Mouse (Mus musculus): ENCODE results near the gene Nme7.
A peak's percentile ranks its signal among the peaks of the same experiment; 100 is the strongest.

The Nme7 gene

DNA sequence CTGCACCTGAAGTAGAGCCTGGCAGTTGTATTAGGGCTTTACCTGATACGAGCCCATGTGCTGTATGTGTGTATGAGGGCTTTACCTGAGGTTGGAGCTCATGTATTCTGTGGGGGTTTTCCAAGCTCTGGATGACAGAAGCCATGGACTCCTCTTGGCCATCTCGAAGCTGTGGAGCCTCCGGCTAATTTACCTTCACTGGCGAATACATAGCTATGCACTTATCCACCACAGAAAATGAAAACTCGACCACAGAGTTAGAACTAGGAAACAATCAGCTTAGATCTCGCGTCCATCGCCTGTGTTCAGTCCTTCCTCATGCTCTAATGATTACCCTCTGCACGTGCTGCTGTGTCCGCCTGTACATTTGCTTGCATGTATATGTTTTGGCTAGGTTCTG lies 80.4 kb downstream of the Nme7 start:
- no peak for DNase-seq (ENCODE audit: low read depth)

DNA sequence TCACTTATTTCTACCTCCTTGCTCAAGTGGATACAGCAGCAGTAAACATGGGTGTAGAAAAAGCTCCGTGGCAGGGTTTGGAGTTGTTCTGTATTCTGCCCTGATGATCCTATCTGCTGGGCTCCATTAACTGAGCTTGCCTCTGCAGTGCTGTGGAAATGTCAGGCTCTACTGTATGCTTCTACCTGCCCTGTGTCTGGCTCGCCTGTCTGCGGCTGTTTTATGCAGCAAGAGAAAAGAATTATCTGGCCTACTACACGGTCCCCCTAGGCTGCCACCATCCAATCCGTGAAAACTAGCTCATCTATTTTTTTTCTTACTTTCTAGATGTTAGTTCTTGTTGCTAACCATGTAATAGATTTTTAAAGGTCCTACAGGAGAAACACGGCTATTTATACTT lies 81.1 kb downstream of the Nme7 start:
- no peak for DNase-seq (ENCODE audit: low read depth)

DNA sequence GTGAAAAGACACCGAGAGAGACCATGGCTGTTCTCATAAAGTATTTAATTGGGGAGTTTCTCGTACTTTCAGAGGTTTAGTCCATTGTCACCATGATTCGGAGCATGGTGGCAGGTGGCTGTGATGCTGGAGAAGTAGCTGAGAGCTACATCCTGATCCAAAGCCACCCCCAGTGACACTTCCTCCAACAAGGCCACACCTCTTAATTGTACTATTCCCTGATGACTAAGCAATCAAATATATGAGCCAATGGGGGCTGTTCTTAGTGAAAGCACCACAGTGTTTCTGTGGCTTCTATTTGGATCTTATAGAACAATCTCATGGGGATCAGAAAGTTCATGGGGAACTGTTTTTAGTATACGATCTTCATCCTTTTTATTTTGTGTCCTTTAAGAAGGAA lies 85.8 kb downstream of the Nme7 start:
- peak; percentile 25 for DNase-seq (ENCODE audit: low read depth)

DNA sequence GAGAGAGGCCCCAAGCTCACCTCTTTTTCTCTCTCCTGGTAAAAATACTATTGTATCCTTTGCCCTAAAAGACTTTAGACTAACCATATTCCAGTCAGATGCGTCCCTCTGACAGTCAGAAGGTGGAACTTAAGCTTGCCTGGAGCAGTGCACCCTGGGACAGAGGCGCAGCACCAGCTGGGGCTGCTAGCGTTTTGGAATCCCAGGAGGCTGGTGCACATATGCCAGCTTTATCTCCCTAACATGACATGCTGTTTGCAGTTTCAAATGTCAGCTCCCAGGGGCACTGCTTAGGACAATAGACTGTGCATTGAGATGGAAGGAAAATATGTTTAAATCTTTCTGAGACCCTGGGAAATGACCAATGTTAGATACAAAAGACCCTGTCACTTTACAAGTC lies 88.3 kb downstream of the Nme7 start:
- DNase-seq (ENCODE audit: low read depth) = no peak

DNA sequence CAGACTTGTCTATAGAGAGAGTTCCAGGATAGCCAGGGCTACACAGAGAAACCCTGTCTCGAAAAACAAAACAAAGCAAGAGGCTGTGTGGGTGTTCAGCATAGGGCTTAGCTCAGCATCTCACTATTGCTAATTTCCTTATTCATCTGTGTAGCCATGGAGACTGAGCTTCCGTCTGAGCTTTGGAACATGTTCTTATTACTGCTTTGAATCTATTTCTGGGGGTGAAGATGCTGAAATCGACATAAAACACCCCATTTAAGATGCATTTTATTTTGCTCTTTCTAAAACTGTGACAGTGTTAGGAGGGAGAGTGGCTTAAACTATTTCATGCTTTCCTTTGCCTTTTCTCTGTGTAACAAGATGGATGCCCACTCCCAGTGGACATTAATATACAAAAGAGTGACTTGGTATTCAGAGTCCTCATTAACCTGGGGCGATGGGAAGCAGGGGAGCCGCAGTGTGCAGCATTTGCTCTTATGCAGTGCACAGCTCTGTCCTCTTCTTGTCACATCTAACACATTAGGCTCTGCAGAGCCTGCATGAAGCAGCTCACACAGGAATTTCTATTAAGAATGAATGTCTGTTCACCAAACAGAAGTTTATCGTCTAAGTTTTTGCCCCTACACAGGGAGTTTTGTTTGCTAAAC lies 91.3 kb downstream of the Nme7 start:
- DNase-seq (ENCODE audit: low read depth) = no peak

DNA sequence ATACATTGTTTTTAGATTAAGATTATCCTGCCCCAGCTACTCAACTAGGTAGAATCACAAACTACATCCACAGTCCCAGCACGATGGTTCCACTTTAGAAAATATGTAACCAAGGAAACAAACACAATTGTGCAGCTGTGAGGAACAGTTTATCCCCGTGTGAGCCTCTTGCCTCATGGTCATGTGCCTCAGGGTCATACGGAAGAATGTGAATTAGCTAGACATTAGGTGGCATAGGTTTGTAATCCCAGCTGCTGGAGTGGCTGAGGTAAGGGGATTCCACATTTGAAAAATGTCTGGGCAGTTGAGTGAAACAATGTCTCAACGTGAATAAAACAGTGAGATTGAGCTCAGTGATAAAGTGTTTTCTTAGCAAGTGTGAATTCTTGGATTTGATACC lies 93.8 kb downstream of the Nme7 start:
- no peak for DNase-seq (ENCODE audit: low read depth)

DNA sequence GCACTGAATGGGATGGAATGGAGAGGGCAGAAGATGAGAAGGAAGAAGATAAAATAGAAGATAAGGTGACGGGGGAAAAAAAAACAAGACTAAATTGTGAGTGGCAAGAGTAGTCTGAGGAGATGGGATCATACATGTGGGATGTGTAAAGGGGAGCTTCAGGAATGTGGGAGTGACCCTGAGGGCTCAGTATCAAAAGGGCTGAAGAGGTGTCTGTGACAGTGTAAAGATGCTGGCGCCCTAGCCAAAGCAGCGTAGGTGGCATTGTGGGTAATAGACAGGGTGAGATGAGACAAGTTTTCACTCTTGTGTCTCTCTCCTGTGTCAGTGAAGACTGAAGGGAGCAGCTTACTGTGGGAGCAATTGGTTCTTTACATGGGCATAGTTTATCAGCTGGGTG lies 95.7 kb downstream of the Nme7 start:
- DNase-seq (ENCODE audit: low read depth) = no peak

DNA sequence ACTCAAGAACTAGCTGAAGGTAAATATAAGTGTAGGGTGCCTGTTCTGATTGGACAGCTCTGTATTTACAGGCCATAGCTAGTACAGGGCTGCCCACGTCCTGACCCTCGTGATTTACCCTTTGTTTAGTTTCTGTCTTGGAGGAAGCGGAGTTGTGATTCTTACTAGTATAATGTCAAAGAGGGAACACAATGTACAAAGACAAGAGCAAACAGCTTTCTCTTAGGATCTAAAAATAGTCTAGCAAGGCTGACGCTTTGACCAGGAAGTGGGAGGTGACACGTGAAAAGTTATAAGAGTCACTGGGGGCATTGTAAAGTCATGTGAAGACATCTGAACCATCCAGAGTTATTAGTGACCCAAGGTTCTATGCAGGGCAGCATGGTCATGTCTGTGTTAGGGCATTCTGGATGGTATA lies 101.5 kb downstream of the Nme7 start:
- peak; percentile 7 for DNase-seq (ENCODE audit: low read depth)

DNA sequence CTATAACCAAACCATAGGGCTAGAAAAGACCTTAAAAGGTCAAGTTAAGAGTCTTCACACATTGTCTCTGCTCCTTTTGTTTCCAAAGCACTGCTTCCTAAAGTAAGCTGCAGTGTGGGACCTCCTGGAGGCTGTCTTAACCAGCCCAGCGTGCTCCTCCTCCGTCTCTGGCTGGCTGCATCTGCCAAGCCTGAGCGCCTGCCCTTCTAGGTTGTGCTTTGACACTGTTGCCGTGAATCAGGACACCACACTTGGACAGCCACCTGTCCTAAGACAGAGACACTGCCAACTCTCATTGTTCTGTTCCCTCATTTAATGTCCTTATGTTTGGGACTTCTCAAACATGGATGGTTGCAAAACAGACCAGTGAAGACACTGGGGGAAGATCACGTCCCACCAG lies 102.6 kb downstream of the Nme7 start:
- DNase-seq (ENCODE audit: low read depth) = no peak

DNA sequence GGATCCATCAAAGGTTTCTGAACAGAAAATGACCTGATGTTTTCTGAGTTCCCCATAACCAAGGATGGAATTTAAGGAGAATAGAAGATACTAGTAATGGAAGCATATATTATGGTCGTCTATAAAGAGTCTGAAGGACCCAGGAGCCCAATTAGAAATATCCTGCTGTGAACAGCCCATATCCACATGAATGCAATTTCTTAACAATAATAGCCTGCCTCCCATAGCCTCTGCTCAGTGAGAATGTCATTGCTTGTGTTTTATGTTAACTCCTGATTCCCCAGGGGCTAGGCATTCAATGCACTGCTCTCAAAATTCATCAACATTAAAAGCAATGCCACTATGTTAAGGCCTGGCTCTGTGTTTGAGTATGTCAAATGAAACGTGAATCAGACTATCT lies 104.7 kb downstream of the Nme7 start:
- DNase-seq (ENCODE audit: low read depth) = no peak

DNA sequence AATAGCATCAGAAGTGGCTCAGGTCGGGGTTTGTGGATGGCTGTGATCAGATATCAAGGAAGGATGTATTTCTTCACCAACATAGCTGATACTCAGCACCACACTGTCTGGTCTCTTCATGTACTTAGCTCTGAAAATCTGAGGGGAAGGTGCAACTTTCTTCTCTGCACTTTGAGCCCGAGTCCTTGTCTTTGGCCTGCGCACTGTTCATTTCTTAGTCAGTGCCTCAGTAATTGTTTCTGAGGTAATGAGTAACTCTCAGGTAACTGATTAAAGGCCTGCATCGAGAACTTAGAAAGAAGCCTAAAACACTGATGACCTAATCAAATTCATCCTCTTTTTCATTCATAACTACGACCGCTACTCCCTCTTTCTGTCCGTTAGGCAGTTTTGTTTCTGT lies 107.4 kb downstream of the Nme7 start:
- no peak for DNase-seq (ENCODE audit: low read depth)

DNA sequence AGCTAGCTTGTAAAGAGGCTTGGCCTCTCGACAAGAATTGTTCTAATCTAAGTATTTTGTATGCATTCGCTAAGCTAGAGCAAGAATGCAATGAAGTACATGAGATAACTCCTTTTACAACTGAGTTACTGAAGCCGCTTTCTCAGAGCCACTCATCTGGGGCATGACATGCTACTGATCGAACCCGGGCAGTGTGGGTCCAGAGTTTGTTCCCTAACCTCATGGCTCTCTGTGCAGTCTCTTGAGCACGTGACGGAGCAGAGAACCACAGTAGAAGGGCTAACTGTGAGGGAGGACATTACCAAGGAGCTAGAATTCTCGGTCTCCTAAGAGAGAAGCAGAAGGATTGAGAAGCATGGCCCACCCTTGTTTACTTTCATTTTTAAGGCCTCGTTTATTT lies 109.0 kb downstream of the Nme7 start:
- no peak for DNase-seq (ENCODE audit: low read depth)

DNA sequence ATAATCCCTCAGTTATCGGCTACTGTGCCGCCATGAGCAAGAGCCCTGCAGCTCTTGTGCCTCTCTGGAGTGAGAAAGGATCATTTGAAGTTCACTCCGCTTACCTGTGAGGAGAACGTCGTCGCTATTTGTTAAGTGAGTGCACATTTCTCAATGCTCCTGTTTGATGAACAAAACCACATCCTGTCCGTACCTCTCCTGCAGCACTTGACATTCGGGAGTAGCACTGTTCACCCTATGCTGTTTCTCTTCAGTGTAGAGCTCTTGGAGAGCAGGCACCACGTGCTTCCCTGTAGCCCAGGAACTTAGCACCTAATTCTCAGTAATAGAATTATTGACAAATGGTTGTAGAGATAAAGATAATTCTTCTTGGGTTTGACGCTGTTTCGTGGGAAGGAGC lies 109.7 kb downstream of the Nme7 start:
- no peak for DNase-seq (ENCODE audit: low read depth)

DNA sequence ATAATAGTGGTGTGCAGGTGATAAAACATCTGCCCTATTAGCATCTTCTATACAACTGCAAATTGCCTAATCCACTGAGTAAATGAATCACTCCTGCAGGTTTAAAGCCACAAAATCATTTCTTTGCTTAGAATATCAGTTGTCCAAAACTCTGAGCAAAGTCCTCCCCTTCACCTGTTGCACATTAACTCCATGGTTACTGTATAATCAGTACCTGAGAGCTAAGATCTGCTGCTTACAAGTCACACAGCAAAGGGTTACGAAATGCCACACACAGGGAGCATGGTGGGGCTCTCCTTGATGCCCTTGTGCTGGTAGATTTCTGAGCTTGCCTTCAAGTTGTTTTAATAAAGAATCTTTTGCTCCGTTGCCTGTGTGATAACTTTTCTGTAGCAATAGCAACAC lies 111.4 kb downstream of the Nme7 start:
- DNase-seq (ENCODE audit: low read depth) = no peak

DNA sequence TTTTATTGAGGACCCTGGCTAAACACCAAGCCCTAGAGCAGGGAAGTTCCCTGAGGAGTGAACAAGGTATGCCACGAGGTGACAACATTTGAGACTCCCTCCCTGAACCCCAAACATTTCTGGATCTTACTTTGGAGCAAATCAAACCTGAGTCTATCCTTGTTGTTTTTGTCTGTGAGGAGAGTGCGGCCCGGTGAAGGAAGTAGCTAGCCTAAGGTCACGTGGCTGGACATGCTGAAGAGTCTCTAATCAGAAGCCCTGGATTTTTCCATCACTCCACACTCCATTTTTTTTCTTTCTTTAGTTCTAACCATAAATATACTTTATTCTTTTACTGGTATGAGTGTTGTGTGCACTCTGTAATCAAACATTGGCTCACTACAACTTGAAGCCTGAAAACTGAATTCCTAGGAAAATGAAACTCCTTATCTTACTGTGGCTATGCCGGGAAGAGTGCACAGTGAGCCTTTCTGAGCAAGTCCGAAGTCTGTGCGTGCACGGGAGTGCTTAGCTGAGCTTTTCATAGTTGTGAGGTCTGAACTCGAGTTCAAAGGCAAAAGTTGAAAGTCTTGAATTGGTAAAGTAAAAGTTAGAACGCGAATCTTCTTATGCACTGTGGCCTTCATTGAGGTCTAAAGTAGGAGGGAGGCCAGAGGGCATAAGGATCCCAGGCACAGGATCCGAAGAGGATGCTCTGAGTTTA lies 112.9 kb downstream of the Nme7 start:
- no peak for DNase-seq (ENCODE audit: low read depth)

DNA sequence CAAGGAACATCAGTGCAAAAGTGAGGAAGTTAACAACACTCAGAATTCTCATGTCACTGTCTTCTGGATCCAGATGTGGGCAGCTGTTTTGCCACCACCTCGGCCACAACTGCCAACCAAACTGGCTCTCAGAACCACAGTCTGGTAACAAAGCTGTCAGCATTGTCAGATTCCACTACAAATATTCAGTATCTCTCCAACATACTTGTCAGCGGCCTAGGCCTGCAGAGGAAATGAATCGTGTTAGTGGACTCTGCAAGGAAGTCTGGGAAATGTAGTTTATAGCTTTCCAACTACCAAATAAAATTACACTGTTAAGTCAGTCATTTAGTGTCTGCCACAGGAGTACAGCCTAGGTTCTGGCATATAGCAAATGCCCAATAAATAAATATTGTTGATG lies 113.7 kb downstream of the Nme7 start:
- peak; percentile 23 for DNase-seq (ENCODE audit: low read depth)

DNA sequence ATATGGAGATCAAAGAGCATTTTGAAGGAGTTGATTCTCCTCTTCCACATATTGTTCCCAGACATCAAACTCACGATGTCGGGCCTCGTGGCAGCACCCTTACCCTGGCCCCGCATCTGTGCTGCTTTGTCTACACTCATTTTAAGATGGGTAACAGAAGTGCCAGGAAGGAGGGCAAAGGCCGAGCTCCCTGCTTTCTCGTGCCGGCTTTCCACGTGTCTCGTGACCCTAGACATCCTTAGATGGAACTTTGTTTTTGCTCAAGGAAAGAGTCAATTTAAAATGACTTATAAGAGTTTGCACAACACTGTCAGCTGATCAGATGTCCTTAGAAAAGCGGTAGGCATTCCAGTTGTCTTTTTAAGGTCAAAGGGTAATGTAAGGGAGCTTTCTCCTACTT lies 114.4 kb downstream of the Nme7 start:
- DNase-seq (ENCODE audit: low read depth) = no peak

DNA sequence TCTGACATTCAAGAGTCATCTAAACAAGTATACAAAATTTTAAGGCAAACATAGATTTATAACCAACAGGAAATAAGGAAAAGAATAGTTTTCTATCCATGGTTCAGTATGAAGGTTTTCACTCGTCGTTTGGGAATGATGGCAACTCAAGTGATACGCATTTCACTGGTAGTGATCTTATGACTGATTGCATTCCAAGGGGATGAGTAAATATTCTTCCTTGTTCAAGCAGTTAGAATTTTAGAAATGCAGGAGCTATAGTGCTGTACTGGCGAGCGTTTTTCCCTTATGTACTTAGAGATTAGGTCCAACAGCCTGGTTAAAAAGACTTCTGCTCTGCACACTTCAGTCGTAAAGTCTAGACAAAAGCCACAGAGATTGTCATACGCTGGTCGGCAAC lies 115.5 kb downstream of the Nme7 start:
- DNase-seq (ENCODE audit: low read depth) = no peak

DNA sequence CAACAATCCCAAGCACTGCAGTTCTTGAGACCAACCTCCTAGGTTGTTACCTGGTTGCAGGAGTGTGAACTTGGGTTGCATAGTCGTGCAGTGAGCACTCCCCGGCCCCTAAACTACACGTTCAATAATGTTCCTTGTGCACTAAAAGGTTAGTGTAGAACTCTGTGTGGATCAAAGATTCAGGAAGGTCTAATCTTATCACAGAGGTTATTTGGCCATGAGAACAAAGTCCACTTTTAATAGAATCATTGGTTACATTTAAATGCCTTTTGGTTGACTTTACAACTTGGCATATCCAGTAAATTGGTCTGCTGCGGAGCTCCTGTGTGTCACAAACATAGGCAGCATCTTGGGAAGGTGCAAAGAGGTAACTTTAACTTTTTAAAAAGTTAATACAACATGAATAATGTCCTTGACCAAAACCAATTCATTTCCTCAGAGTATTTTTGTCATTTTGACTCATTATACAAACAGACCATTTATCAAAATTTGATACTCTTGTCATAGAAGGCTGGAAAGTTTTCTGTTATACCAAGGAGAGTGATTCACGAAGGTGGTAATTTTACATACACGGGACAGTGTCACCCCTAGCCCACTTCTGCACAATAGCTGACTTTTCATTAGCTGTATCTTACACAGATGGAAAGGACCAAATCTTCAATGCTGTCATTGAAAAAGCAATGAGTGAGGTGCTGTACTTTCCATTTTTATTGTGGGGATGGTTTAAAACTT lies 116.9 kb downstream of the Nme7 start:
- no peak for DNase-seq (ENCODE audit: low read depth)

DNA sequence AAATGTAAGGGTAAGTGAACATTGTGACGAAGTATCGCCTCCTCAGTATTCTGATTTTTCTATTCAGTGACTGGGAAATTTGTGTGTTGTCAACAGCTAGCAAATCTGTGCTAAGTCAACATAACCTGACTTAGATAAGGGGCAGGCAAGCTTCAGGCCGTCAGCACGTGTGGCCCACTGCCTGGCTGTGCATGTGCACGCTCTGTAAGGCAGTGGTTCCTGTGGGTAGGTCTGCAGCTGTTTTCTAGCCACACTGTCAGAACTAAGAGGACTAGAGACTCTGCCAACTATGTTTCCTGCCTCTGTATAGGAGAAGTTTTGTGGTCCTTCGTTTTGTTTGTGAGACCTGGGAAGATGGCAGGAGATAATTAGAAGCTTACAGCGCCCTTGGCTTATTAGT lies 122.3 kb downstream of the Nme7 start:
- DNase-seq (ENCODE audit: low read depth) = no peak

DNA sequence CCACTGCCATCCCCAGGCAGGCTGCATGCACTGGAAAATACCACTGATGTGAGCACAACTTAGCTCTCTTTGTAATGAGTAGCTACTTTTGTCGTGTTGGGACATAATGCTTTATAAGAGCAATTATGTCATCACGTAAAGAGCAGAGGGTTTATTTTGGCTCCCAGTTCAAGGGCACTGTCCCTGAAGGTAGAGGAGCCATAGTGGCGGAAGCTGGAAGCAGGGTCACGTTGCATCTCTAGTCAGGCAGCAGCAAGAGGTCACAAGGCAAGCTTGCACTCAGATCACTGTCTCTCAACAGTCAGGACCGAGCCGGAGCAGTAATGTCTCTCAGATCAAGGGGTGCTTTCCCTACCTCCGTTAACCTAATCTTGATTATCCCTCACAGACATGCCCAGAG lies 123.9 kb downstream of the Nme7 start:
- DNase-seq (ENCODE audit: low read depth) = no peak

DNA sequence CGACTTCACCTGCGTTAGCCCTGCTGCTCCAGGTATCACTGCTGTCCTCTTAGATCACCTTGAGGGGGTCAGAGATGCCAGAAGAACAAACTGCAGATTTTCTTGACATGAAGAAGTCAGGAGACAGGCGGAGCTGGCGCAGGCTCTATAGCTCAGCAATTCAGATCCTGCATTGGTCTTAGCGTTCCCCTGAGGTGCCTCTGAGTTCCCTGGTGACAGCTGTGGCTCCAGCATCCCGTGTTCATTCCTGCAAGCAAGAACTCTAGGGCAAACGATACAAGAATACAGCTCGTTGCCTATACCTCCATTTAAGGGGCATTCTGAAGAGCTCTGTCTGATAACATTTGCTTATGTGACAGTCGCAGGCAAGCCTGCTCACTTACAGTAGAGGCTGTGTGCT lies 124.7 kb downstream of the Nme7 start:
- DNase-seq (ENCODE audit: low read depth) = no peak

DNA sequence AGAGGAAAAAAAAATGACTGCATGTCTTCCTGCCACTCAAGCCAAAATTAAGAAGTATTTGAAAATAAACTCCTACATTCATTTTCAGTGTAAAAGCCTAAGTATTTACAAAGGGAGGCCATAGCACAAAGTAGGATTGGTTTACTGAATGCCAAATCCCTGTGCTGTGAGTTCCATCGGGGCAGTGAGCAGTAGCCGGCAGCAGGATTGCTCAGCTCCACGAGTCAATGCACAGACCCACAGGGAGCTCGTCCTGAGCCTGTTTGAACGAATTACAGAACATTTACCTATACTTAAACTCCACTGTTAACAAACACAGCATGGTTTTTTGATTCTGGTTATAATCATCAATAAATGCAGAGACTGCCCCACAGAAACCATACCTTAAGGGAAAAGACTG lies 128.7 kb downstream of the Nme7 start:
- DNase-seq (ENCODE audit: low read depth) = no peak

DNA sequence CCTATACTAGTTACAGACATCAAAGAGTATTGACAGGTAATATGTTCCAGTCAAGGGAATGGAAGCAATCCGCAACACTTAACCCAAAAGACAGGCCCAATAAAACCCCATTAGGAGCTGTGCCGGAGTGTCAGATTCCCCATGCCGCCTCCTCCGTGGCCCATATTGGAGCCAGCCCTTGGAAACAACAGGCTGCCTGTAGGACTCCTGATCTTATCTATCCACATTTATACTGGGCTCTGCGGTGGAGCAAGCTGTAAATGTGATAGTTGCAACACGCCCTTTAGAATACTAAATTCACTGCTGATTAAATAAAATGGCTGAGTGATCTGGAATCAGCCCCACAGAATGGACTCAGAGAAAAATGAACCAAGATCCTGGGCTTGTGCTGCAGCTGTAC lies 130.1 kb downstream of the Nme7 start:
- DNase-seq (ENCODE audit: low read depth) = no peak
